Mouse (Mus musculus) bone marrow, adult 2 months (tissue): ENCODE data around the gene Timm17b.

Experiments
- CTCF ChIP-seq: fragments of 200-500 bp; IDR thresholded peaks from 2 replicates; pipeline ENCODE4 v1.5.1; 2011; ENCODE audit warnings: low read length, control low read depth; ENCODE audit not compliant: control insufficient read depth, insufficient read depth
- POLR2A ChIP-seq: fragments of 200-500 bp; IDR thresholded peaks from 2 replicates; pipeline ENCODE4 v1.6.1; 2011; ENCODE audit warnings: low read depth, mild to moderate bottlenecking, control low read depth, low read length, borderline replicate concordance; ENCODE audit not compliant: control insufficient read depth

DNA sequence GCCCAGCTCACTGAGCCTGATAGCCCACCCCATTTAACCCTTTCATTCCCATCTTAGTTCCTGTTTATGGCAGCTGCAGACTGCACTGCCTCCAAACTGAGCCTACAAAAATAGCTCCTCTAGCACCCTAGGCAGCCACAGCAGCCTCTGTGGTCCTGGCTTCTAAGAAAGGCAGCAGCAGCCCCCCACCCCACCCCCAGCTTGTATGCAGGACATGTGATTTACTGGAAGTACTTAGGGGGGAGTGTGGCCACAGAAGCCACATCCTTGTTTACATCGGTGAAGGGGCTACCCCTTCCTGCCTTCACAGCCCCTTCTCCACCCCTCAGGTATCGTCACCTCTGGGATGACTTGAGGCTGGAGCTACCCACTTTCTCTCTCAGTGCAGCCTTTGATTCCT is 33.8 kb upstream of the Timm17b start:
- TF ChIP-seq CTCF, result no peak
- no peak for TF ChIP-seq POLR2A
